Mouse (Mus musculus) T-helper 2 cell (primary cell): ENCODE measurements around the gene Nkx1-2.

Experiments
- in situ Hi-C: fragments of 300-600 bp; cut with MboI, MseI; formaldehyde crosslinking; loops from one replicate; pipeline ENCODE4 v1.15.1; 2025; ENCODE audit warnings: high pct_unique_total_duplicates

Gene Nkx1-2

DNA sequence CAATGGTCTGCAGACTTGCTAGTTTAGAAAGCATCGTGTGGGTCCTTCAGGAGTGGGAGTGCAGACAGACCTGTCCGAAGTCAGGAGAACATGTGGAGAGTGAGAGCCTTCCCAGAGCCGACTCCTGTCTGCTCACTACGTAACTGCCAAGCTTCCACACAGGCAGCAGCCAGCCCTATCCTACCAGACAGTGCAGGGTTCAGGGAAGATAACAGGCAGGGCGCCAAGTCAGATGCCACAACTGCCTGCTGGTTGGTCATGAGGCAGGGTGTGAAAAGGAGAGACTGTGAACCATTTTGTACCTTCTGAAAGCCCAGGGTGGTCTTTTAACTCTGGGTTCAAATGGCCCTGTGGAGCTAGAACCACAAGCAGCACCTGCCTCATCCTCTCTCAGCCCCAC lies 29.4 kb downstream of the Nkx1-2 start:
- in situ Hi-C loops = loop anchor here (10.0 kb wide), 1 partner anchor 1005 kb away; the partner anchor contains the start of gene Bub3

DNA sequence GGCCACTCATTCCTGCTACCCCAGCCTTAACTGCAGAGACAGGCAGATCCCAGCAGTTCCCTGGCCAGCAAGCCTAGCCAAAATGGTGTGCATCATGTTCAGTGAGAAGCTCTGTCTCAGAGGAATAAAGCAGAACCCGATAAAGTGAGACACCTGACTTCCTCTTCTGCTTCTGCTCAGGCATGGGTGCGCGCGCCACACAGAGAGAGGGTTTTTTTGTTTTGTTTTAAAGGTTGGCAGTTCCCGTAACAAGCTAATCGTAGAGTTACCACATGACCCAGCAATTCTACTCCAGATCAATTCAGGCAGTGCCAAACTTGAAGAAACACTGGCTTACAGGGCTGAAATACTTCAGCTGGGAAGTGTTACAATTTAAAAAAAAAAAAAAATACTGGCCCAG lies 30.6 kb downstream of the Nkx1-2 start:
- in situ Hi-C loops = loop anchor here (10.0 kb wide), 1 partner anchor 1854 kb away; no protein-coding TSS in a partner anchor

DNA sequence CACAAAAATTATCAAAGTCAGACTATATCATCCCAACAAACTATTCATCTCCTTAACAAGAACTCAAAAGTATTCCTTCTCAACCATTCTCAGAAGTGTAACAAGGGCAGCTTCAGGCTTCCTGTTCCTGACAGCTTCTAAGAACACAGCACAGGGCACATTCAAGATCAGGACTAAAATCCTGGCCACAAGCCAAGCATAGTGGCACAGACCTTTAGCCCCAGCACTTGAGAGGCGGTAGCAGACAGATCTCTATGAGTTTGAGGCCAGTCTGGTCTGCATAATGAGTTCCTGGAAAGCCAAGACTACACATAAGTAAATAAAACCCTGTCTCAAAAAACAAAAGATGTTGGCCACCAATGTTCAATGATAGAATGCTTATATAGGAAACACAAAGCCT lies 33.6 kb downstream of the Nkx1-2 start:
- in situ Hi-C loops = loop anchor here (10.0 kb wide), 1 partner anchor 1851 kb away; no protein-coding TSS in a partner anchor

DNA sequence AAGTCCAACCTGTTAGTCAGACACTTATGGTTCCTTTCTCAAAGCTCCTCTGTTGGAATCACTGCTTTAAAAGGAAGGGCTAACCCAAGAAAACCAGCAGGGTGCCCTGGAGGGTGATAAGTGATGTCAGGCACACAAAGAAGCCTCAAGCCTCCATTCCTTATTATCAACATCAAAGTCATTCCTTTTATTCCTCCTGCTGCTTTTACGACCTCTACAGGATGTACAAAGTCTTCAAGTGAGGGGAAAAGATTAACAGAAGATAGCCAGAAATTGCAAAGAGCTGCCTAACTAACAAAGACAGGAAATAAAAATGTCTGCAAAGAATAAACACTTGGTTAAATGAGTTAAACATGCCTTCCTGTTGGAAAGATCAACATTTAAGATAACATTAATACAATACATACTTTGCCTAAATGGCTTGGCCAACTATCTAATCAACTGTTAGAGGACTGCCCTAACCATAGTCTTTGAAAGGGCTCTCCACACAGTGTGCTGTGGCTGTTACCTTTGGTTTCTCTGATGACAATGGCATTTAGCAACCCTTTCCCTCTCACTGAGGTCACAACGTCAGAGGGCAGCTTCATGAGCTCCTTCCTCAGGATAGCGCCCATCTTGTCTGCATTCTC lies 40.2 kb downstream of the Nkx1-2 start:
- in situ Hi-C loops = no loop called here

DNA sequence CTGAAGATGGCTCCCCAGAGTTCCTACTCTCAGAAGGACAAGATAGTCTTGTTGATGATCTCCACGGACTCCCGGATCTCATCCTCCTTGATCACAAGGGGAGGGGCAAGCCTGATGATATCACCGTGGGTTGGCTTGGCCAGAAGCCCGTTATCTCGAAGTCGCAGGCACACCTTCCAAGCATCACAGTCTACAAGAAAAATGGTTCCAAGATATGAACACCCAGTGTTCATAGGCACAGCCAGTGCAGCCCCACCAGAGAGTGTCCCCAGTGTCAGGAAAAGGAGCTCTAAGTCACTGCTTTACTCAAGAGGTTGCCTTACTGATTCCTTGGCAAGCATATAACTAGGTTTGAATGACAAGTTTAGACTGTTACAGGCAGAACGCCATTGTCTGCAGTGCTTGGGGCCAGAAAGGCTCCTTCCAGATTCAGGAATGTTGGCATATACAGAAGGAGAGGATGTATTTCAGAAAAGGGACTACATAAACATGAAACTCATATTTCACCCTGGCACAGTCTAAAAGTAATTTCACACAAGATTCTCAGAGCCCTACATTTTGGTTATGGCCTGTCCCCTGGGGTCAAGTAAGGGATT lies 41.2 kb downstream of the Nkx1-2 start:
- in situ Hi-C loops = no loop called here

DNA sequence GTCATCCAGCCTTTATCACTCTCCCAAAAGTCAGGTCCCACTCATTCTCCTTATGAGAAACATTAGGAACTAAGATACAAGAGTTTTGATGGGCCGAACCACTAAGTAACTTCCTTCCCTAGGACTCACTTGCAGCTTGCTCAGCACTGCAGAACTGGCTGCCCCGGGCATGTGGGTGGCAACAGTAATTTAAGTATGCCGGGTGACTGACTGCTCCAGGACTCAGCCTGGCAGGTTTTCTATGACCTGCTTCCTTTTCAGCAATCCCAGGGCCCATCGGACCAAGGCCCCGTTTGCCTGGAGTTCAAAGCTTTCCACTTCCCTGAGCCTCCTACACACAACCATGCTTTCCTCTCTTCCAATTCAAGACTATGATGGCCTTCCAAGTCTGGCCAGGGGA lies 42.9 kb downstream of the Nkx1-2 start:
- in situ Hi-C loops = no loop called here

DNA sequence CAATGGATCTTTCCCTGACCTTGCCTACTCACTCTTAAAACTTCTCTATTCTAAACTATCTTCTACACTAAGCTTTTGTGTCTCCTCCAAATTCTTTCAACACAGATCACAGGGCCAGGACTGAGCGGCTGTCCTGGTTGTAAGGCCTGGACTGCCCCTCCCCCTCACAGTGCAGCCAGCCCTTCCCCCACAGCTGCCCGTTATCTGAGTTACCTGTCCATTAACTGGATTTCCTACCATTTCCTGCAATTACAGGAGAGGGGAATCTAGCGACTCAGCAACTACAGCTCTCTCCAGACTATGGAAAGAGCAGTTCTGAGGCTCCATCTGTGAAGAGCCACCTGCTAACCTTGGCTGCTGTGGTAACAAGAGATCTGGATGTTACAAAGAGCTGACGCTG lies 43.5 kb downstream of the Nkx1-2 start:
- in situ Hi-C loops = no loop called here

DNA sequence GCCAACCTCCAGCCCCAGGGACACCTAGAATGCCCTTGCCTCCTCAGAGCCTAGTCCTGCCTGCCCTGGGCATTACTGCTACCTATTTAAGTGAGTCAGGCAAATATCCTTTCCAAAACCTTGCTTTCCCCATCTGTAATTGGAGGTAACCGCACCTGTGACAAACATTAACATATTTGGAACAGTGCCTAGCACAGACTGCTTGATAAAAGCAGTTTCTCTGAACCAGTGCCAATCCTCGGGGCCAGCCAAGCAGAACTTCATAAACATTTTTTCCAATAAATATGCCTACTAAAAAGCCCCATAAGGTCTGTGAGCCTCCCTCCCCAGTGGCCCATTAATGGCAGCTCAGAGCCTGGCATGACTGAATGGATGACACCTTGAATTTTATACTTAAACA lies 45.3 kb downstream of the Nkx1-2 start:
- in situ Hi-C loops = no loop called here

DNA sequence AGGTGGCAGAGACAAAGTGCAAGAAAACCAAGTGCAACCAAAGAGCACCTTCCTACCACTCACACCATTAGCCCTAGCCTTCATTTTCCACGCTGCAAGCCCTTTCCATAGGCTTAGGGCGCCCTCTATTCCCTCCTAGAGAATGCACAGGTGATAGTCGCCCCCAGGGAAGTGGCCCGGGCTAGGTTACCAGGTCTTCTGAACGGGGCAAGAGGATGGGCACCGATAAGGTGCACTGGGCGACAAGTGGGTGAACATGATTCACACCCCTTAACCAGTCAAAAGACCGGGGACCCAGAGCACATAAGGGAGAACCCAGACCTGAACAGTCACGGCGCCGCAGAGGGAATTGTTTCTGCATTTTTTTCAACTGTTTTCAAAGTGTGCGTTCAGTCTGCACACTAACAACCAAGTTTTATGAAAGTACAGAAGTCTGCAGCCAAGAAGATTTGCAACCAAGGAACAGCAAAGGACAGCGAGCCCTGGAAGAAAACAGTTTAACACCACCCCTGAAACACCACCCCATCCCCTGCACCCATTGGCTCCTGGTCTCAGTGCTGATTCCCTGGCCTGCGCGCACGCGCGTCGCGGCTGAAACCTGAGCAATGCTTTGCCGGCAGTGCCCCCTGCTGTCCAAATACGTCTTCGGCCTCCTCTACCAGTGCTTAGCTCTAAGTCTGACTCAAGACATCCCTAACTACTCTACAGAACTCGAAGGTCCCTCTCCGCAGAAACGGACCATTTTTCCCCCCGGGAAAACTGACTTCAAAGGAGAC lies 47.9 kb downstream of the Nkx1-2 start:
- in situ Hi-C loops = no loop called here

DNA sequence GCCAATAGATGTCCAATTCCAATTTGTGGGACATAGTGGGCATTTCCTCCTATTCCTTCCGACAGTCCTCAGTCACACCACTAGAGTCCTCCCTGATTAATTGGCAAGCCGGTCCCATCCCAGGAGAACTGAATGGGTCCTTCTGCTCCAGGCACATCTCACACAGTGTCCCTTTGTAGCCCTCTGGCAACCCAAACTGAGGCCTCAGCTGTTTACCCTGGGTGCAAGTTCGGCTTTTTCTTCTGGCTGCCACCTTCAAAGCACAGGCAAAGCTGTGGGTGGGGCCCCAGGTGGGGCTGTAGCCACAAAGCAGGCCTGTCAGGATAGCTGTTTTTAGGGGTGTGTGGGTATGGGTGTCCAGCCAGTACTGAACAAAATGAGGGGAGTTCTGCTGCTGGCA lies 52.3 kb downstream of the Nkx1-2 start:
- in situ Hi-C loops = loop anchor here (10.0 kb wide), 1 partner anchor 322 kb away; no protein-coding TSS in a partner anchor
